Mouse (Mus musculus): ENCODE results near the gene Hmcn1. TPM values are rescaled to one million over a fixed set of nuclear protein-coding genes. Genes with fewer than 3 reads are reported as not detected.

The Hmcn1 gene
- polyA plus RNA-seq, 1 experiment from 2014 or later = 13.0 TPM

DNA sequence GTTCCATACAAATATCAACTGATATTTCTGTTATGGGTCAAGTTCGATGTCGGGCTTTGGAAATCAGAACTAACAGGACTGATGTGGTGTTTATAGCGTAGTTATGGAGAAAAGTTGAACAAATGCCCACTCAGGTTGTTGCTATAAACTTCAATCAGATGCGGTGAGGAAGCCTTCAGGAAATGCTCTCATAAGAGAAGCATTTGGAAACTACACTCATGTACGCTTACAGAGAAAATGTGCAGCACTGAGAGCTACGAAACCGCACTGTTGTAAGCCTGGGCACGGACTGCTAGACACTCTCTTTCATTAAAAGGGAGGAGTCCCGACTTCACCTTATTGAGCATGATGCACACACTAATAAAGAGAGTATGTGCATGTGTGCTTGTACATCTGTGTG, 72.4 kb downstream of the Hmcn1 start:
- no peak overlapping the region for H3K4me2 ChIP-seq
- no peak overlapping the region for H3K9ac ChIP-seq
- H3K4me3 ChIP-seq = no peak overlapping the region
- no peaks in the 10 kb centered on the region for H3K27me3 ChIP-seq
- ATAC-seq (ENCODE audit: borderline replicate concordance, extremely low read depth, low FRiP score, low TSS enrichment) = no peak
- H3K36me3 ChIP-seq = no peaks in the 10 kb centered on the region
- no peaks in the 10 kb centered on the region for H3K9me3 ChIP-seq
- 63% methylated on average over 9 of the region's 9 CpGs for WGBS
- H3K27ac ChIP-seq = no peak overlapping the region
- no peaks in the 10 kb centered on the region for H3K4me1 ChIP-seq

DNA sequence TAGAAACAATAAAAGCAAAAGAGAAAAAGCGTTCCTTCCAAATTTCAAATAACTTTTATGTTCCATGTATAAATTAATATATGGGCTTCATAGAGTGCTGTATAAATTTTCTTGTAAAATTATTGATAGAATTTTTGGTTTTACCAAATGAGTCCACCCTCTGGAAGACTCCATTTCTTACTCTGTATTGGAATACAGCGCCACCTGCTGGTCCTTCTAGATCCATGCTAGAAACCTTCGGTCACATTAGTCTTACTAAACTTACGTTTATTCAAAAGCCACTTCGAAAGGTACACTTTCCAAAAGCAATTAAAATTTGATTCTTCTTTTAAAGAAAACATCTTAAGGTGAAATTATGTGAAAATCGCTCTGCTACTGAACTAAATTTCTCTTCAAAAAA, 73.0 kb downstream of the Hmcn1 start:
- no peak overlapping the region for H3K4me2 ChIP-seq
- WGBS = 43% methylated on average over 6 of the region's 6 CpGs
- H3K9ac ChIP-seq = no peak overlapping the region
- H3K4me3 ChIP-seq = no peak overlapping the region
- ATAC-seq (ENCODE audit: borderline replicate concordance, extremely low read depth, low FRiP score, low TSS enrichment) = no peak
- H3K27ac ChIP-seq = no peak overlapping the region
- no peaks in the 10 kb centered on the region for H3K36me3 ChIP-seq
- H3K27me3 ChIP-seq = no peaks in the 10 kb centered on the region
- no peaks in the 10 kb centered on the region for H3K9me3 ChIP-seq
- peaks cover under 1% of the 10 kb centered on the region; the same call in 1 of the 2 replicates for H3K4me1 ChIP-seq

DNA sequence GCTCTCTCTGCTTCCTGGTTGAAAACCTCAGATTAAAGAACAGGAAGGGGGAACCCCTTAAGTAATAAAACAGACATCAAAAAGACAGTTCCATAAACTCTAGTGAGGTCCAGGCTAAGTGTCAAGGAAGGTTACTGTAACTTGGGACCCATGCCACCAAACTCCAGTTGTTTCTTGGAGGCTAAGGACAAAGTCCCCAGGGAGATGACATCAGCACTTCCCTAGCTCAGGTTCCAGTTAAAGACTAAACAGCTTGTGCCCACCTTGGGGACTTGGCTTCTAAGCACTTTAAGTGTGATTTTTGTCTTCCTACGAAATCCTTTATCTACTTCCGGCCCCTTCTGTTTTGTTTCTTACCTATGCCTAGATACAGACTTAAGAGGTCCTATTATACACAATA, 78.3 kb downstream of the Hmcn1 start:
- no peaks in the 10 kb centered on the region for H3K9me3 ChIP-seq
- H3K27me3 ChIP-seq = no peaks in the 10 kb centered on the region
- no peak overlapping the region for H3K4me3 ChIP-seq
- H3K36me3 ChIP-seq = no peaks in the 10 kb centered on the region
- 46% methylated on average over 2 of the region's 2 CpGs for WGBS
- ATAC-seq (ENCODE audit: borderline replicate concordance, extremely low read depth, low FRiP score, low TSS enrichment) = no peak
- H3K9ac ChIP-seq = no peak overlapping the region
- H3K27ac ChIP-seq = peak overlapping the region; percentile 25; the same call in 1 of the 2 replicates
- H3K4me1 ChIP-seq = peaks cover 7% of the 10 kb centered on the region
- H3K4me2 ChIP-seq = no peak overlapping the region

DNA sequence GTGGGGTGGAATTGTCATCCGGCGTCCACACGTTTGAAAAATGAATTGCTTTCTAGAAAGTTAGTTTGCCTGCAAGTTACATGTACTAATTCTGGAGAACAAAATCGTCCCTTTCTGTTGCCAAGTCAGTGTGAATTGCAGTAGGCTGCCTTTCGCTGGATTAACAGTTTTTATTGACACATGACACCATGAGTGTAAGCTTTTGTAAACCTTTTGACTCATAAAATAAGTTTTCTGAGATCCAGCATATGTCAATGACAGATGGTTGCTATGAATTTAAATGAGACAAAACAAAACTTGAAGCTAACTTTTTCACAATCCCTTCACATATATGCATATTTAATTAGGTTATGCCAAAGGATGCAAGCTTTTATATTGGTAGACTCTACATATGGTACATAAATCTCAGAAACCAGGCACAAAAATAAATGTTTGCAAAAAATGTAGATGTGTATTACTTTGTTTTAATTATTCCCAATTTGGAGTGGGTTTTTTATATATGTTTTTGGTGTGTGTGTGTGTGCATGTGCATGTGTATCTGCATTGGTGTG, 79.6 kb downstream of the Hmcn1 start:
- no peak overlapping the region for H3K9ac ChIP-seq
- H3K27ac ChIP-seq = no peak overlapping the region
- ATAC-seq (ENCODE audit: borderline replicate concordance, extremely low read depth, low FRiP score, low TSS enrichment) = no peak
- H3K27me3 ChIP-seq = no peaks in the 10 kb centered on the region
- H3K4me2 ChIP-seq = no peak overlapping the region
- H3K36me3 ChIP-seq = no peaks in the 10 kb centered on the region
- no peak overlapping the region for H3K4me3 ChIP-seq
- H3K4me1 ChIP-seq = peaks cover 7% of the 10 kb centered on the region
- H3K9me3 ChIP-seq = no peaks in the 10 kb centered on the region
- WGBS = 79% methylated on average over 5 of the region's 5 CpGs

DNA sequence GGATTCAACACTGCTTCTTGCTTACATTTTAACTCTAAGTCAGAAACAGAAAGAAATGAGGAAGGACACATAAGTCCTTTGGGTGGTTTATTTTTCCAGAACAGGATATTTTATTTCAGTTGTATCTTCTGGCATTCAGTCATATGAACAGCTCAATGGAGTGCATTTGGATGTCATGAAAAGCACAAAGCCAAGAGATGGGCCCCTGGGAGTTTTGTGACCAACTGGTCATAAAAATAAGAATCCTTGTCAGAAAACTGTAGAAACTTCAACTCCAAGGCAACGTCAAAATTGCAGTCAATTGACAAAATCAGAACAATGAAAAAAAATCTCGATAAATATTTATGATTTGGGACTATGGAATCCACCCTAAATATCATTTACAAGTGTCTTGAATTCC, 83.6 kb downstream of the Hmcn1 start:
- Histone ChIP-seq H3K9ac (no peak overlapping the region), H3K4me3 (no peak overlapping the region), H3K4me1 (no peaks in the 10 kb centered on the region), H3K27me3 (no peaks in the 10 kb centered on the region), H3K4me2 (no peak overlapping the region), H3K9me3 (no peaks in the 10 kb centered on the region), H3K36me3 (no peaks in the 10 kb centered on the region), H3K27ac (no peak overlapping the region)
- no peak for ATAC-seq (ENCODE audit: borderline replicate concordance, extremely low read depth, low FRiP score, low TSS enrichment)
- 75% methylated on average over 2 of the region's 2 CpGs for WGBS

DNA sequence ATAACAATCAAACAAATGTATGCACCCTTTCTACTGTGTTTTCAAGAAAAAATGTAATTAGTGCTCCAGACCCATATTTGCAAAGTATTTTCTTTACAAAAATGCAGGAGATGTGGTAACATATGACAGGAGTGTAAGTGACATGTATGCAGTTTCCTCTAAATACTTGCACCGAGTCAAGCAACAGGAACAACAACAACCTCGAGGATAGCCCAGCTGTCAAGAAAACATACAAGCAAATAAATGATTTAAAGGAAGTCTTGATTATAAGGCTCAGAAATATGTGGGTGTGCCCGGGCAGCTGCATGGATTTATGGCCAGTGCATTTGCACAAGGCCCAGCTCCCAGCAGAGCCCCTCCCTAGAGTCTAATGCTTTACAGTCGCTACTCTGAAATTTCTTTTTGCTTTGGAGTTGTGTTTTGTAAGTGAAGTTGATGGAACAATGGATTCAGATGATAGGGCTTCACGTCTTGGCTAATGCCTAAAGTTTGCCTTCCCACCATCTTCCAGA, 99.5 kb downstream of the Hmcn1 start:
- no peaks in the 10 kb centered on the region for H3K27me3 ChIP-seq
- no peak overlapping the region for H3K4me3 ChIP-seq
- ATAC-seq (ENCODE audit: borderline replicate concordance, extremely low read depth, low FRiP score, low TSS enrichment) = no peak
- H3K4me2 ChIP-seq = no peak overlapping the region
- 52% methylated on average over 5 of the region's 5 CpGs for WGBS
- H3K27ac ChIP-seq = no peak overlapping the region
- no peak overlapping the region for H3K9ac ChIP-seq
- H3K9me3 ChIP-seq = no peaks in the 10 kb centered on the region
- H3K4me1 ChIP-seq = 0 out of 2 replicates have a peak, but pooled peaks cover 8% of the 10 kb centered on the region
- H3K36me3 ChIP-seq = no peaks in the 10 kb centered on the region

DNA sequence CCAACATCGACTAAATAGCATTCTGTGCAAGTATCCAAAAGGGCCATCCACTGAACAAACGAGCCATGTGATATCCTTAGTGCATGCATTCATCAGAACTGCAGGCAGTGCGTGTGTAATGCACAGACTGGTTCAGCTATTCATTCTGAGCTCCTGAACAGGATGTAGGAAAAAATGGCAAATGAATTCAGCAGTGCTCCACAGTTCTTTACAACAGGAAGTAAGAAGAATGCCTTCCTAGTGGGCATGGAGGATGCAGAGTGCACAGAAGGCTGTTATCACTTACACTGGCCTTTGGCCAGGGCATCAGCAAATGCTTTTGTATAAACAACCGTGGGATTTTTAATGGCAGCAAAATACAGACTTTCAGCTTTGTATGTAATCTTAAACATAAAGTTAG, 103.2 kb downstream of the Hmcn1 start:
- 0 out of 2 replicates have a peak, but pooled peaks have one; percentile 23 for ATAC-seq (ENCODE audit: borderline replicate concordance, extremely low read depth, low FRiP score, low TSS enrichment)
- no peaks in the 10 kb centered on the region for H3K4me1 ChIP-seq
- H3K27ac ChIP-seq = 0 out of 2 replicates have a peak overlapping the region, but pooled peaks have one; percentile 15
- H3K4me3 ChIP-seq = no peak overlapping the region
- H3K36me3 ChIP-seq = no peaks in the 10 kb centered on the region
- no peaks in the 10 kb centered on the region for H3K9me3 ChIP-seq
- H3K27me3 ChIP-seq = no peaks in the 10 kb centered on the region
- H3K9ac ChIP-seq = no peak overlapping the region
- WGBS = 62% methylated on average over 4 of the region's 4 CpGs
- no peak overlapping the region for H3K4me2 ChIP-seq

DNA sequence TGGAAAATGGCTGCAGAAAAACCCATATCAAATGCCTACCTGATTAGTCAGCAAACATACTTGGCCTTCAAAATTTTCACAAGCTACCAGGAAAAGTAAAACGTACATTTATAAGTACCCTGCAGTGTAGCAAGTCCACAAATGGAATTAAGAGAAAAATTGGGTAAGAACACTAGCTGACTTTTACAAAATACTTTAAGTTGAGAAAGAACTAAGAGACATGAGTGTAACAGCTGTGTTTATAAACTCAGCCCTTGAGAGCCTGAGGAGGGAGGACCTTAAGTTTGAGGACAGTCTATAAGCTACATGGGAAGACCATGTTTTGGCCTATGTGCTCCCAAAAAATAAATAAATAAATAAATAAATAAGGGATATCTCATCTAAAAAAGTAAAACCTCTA, 107.0 kb downstream of the Hmcn1 start:
- Histone ChIP-seq H3K9me3 (no peaks in the 10 kb centered on the region), H3K4me1 (no peaks in the 10 kb centered on the region), H3K27me3 (no peaks in the 10 kb centered on the region), H3K4me3 (no peak overlapping the region), H3K36me3 (no peaks in the 10 kb centered on the region), H3K4me2 (no peak overlapping the region), H3K9ac (no peak overlapping the region), H3K27ac (no peak overlapping the region)
- WGBS = 53% methylated on average over 1 of the region's 1 CpGs
- no peak for ATAC-seq (ENCODE audit: borderline replicate concordance, extremely low read depth, low FRiP score, low TSS enrichment)

DNA sequence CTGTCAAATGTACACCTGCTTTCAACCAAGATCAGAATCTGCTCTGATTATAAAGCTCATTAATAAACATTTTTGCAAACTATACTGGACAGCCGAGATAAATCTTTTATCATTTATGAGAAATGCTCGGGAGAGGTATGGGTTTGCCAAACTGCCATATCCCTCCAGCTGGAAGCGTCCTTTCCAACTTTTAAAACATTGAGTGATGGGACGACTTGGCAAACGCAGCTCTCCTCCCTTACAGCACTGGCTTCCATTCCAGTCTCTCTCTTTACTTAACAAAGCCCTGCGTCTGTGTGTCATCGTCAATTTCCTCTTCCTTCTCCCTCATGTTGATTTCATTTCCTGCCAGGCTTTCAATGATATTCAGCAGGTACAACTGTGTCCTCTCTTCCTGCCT, 114.8 kb downstream of the Hmcn1 start:
- Histone ChIP-seq H3K9ac (no peak overlapping the region), H3K4me3 (no peak overlapping the region), H3K27me3 (no peaks in the 10 kb centered on the region), H3K36me3 (no peaks in the 10 kb centered on the region), H3K4me2 (peak overlapping the region; percentile 0; the same call in 1 of the 2 replicates), H3K4me1 (peaks cover 24% of the 10 kb centered on the region), H3K27ac (peak overlapping the region; percentile 52), H3K9me3 (no peaks in the 10 kb centered on the region)
- 34% methylated on average over 7 of the region's 7 CpGs for WGBS
- ATAC-seq (ENCODE audit: borderline replicate concordance, extremely low read depth, low FRiP score, low TSS enrichment) = peak; percentile 72; the same call in 1 of the 2 replicates

DNA sequence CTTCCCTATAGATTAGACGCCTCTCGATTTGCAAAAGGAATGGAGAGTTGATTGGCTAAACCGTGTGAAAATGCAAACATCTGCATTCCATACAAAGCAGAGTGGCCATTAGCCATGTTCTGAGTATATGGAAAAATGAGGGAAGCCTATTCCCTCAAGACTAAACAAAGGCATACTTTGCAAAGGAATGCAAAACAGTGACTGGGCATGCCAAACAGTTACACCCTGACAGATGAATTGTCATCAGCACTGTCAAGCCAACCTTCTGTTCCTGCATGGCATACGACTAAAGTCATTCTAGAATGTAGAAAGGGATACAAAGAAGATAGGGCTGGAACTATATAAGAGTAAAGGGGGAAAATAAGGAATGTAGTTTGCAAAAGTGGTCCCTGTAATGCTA, 115.3 kb downstream of the Hmcn1 start:
- no peaks in the 10 kb centered on the region for H3K36me3 ChIP-seq
- WGBS = 25% methylated on average over 4 of the region's 4 CpGs
- H3K9me3 ChIP-seq = no peaks in the 10 kb centered on the region
- no peak overlapping the region for H3K4me3 ChIP-seq
- H3K27ac ChIP-seq = peak overlapping the region; percentile 52
- peak overlapping the region; percentile 0; the same call in 1 of the 2 replicates for H3K4me2 ChIP-seq
- H3K9ac ChIP-seq = no peak overlapping the region
- peaks cover 29% of the 10 kb centered on the region for H3K4me1 ChIP-seq
- H3K27me3 ChIP-seq = no peaks in the 10 kb centered on the region
- ATAC-seq (ENCODE audit: borderline replicate concordance, extremely low read depth, low FRiP score, low TSS enrichment) = peak; percentile 75; the same call in 1 of the 2 replicates

DNA sequence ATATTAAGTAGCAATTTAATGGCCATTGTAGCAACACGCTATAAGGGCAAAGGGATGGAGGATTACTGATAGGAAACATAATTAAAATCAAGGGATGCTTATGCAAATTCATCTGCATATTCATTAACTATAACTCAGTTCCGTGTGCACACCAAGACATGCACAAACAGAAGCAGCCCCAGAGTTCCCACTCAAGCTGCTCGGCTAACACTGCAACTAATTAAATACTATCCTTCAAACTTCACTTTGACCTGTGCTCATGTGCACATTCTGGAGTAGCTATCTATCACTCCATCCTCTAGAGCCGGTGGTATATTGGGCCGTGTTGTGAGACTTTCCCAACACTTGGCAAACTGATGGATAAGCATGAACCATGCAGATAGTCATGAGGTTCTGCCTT, 119.2 kb downstream of the Hmcn1 start:
- H3K9me3 ChIP-seq = no peaks in the 10 kb centered on the region
- 78% methylated on average over 5 of the region's 5 CpGs for whole genome bisulfite sequencing
- H3K27ac ChIP-seq = peak overlapping the region; percentile 50; the same call in 1 of the 2 replicates

DNA sequence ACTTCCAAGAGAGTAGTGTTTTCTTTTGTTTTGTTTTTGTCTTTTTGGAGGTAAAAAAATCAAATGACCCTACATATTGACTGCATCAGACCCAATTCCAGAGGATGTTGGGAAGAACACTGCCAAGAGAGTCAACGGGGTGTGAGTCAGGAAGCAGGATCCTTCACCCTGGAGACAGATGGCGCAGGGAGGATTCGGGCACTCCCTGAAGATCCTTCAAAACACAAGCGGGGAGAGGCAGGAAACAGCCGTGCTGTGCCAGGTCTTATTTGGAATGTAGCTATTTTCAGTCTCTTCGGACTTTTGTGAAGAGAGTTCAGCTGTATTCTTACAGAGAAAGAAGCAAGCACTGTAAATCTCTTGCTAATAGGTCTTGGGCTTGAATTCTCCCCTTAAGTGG, 120.0 kb downstream of the Hmcn1 start:
- H3K27ac ChIP-seq = peak overlapping the region; percentile 50
- ATAC-seq (ENCODE audit: borderline replicate concordance, extremely low read depth, low FRiP score, low TSS enrichment) = 0 out of 2 replicates have a peak, but pooled peaks have one; percentile 33
- 35% methylated on average over 6 of the region's 6 CpGs for WGBS

More for the DNA sequence above, 119.2 kb downstream of the Hmcn1 start:
- Histone ChIP-seq H3K27me3 (no peaks in the 10 kb centered on the region), H3K4me1 (peaks cover 33% of the 10 kb centered on the region), H3K9ac (no peak overlapping the region), H3K4me2 (no peak overlapping the region), H3K4me3 (no peak overlapping the region), H3K36me3 (no peaks in the 10 kb centered on the region)
- no peak for ATAC-seq (ENCODE audit: borderline replicate concordance, extremely low read depth, low FRiP score, low TSS enrichment)

More for the DNA sequence above, 120.0 kb downstream of the Hmcn1 start:
- Histone ChIP-seq H3K27me3 (no peaks in the 10 kb centered on the region), H3K4me2 (no peak overlapping the region), H3K36me3 (no peaks in the 10 kb centered on the region), H3K9ac (no peak overlapping the region), H3K9me3 (no peaks in the 10 kb centered on the region), H3K4me3 (no peak overlapping the region), H3K4me1 (peaks cover 27% of the 10 kb centered on the region)
